Mouse (Mus musculus) T-helper 1 cell (primary cell): ENCODE results near the gene Ankib1.
"Not testable (repeated sequence)": the region's sequence is repeated elsewhere in the genome, so short reads cannot be mapped to it uniquely, and the experiment has no call there.

Experiments used
- in situ Hi-C: fragments of 300-600 bp; cut with MboI, MseI; formaldehyde crosslinking; loops from one replicate; pipeline ENCODE4 v1.15.1; 2025; ENCODE audit warnings: high pct_unique_total_duplicates

Ankib1 gene

DNA sequence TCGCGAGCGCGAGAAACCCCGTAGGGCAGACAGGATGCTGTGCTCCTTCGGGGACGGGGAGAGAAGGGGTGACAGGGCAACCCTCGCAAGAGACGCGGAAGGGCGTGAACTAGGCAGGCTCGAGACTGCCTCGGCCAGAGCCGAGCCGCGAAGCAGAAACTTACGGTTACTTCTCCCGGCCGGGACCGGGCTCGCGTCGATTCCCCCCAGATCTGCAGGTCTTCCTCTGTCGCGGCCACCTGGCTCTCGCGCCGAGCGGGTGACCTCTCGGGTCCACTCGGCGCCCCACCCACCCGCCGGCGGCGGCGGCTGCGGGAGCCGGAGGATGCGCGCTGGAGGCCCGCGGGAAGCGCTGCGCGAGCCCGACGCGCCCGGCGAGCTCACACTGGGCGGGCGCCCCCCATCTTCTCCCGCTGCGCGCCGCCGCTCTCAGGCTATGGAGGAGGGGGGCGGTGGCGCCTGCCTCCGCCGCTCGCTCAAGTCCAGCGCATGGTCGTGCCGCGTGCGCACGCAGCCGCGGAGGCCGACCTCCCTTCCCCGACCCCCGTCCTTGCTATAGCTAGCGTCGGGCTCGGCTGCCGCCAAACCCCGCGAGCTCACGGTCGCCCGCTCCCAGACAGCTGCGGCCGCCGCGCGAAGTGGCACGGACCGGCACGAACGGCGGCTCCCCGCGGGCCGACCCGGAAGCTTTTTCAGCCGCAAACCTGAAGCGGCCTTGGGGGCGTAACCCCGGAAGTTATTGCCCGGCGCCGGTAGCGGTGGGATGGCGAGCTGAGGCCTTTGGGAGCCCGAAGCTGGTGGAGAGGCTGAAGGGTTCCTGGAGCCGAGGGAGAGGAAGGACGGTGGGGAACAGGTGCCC lies at the start of gene Ankib1, which contains the start of gene Krit1:
Ankib1 (minus strand) TSS at position 493 of the 859 bp plus-strand sequence.
Krit1 (plus strand) TSS at position 752 of the 859 bp plus-strand sequence.
- in situ Hi-C loops = loop anchor here (5.0 kb wide), 1 partner anchor 205 kb away; the partner anchor contains the start of genes Pex1 and Rbm48

GRCm38 (mm10) chr5:3845026-3845425 lies 42.3 kb upstream of the Ankib1 start, which contains the start of gene Lrrd1:
TSS of gene Lrrd1 (plus strand) at chr5:3845173.
- in situ Hi-C loops = no loop called here

DNA sequence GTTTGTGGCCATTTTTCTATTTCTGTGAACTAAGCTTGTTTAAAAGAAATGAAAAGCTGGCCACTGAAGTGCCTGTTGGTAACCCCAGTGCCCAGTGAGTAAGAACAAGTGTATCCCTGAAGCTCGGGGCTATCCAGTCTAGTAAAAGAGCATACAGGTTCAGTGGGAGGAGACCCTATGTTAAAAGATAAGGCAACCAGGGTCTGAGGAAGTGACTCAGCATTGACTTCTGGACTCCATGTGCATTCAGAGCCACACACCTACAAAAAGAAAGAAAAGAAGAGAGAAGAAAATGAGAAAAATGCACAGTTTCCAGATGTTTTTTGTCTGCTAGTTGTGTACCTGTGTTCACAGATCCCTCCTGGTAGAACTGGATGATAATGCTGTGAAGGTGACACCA lies 31.4 kb upstream of the Ankib1 start:
- in situ Hi-C loops = no loop called here

DNA sequence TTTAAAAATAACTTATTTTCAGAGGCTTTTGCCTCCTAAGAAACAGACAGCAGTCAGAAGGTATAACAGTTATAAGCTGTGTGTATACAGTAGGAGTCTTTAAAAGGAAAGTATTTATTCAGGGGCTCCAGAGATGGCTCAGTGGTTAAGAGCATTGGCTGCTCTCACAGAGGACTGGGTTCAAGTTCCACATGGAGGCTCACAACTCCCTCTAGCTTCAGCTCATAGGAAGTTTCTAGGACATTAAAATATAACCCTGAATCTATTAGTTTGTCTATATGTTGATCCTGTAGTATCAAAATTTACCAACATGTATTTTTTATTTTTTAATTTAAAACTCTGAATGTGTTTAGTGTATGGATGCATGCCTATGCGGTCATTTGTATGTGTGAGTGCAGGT lies 5.7 kb upstream of the Ankib1 start:
- in situ Hi-C loops = no loop called here

- in situ Hi-C loops = loop anchor here (5.0 kb wide), 1 partner anchor 206 kb away; the partner anchor contains the start of genes Pex1 and Rbm48
Measured at GRCm38 (mm10) chr5:3803292-3804165, 804 bp upstream of the Ankib1 start.

DNA sequence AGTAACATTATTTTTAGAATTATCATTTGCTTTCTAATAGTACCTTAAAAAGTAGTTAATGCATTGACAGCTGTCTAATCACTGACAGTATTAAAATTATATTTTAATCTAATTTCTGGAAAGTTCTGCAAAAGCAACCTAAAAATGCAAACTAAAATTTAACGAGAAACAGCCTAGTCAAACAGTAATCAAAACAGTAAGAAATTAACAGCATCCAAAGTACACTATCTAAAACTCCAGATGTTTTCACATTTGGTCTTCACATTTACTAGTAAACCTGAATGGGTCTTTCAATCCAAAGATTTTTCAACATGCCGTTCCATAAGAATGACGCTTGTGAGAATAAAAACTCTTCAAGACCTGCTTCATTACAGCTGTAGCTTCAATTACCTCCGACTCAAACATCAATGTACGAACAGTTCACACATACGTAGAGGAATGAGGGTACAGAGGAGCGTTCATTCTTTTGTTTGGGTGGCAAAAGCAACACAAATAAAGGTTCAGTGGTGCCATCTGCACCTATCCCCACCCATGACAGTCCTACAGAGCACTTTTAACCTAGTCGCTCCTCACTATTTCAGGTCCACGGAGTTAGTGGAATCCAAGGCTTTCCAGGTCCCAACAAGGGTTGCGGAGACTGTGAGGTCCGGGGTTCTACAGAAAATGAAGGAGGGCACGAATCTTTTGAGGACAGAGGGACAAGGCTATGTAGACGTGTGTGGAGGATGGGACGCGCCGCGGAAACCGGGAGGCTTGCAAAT lies 873 bp downstream of the Ankib1 start:
- in situ Hi-C loops = loop anchor here (5.0 kb wide), 1 partner anchor 205 kb away; the partner anchor contains the start of genes Pex1 and Rbm48

DNA sequence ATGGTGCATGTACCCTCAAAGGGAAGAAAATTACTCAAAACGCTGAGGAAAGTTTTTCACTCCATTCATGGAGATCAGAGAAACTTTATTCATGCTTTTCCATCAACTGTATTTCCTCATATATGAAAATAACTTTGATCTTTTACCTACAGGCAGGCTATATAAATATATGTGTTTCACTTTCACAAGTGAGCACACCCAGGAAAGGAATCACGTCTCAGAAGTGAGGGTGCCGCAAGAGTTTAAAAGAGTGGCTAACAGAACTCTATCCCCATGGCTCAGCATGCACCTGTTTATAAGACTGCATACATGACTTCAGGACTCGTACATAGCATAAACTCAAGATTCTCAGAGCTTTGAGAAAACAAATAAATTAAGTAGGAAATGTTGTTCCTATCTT lies 1.8 kb downstream of the Ankib1 start:
- in situ Hi-C loops = loop anchor here (5.0 kb wide), 1 partner anchor 204 kb away; the partner anchor contains the start of genes Pex1 and Rbm48

GRCm38 (mm10) chr5:3800041-3800440 lies 2.7 kb downstream of the Ankib1 start:
- in situ Hi-C loops = loop anchor here (5.0 kb wide), 1 partner anchor 203 kb away; the partner anchor contains the start of genes Pex1 and Rbm48

- in situ Hi-C loops = not testable (repeated sequence)
Measured at GRCm38 (mm10) chr5:3798656-3799055, 4.1 kb downstream of the Ankib1 start.

DNA sequence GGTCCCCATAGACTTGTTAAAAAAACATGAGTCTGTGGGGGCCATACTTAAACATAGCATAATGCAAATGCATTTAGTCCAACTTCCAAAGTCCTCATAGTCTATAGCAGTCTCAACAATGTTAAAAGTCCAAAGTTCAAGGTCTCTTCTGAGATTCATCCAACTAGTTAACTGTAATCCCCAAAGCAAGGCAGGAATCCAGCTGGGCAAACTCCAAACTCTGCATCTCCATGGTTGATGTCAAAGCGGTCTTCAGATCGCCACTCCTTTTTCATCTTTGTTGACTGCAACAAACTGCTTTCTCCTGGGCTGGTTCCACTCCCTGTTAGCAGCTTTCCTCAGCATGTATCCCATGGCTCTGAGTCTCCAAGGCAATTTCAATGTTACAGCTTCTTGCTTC lies 5.6 kb downstream of the Ankib1 start:
- in situ Hi-C loops = not testable (repeated sequence)

DNA sequence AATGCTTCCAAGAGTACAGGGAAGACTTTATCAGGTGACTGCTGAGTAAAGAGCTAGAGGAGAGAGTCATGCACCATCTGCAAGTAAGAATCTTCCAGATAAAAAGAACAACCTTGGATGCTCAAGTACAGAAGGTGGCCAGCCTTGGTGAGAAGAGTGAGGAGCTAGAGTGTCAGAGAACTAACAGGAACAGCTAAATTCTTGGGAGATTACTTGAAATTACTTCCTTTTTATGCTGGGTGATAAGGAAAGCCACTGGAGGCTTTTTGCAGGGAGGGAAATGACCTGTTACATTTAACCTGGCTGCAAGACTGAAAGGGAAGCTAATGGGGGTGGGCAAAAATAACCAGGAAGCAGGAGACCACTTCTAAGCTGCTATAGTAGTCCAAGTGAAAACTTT lies 11.7 kb downstream of the Ankib1 start:
- in situ Hi-C loops = no loop called here

GRCm38 (mm10) chr5:3787548-3787947 lies 15.2 kb downstream of the Ankib1 start:
- in situ Hi-C loops = no loop called here

GRCm38 (mm10) chr5:3784751-3785496 lies 17.8 kb downstream of the Ankib1 start:
- in situ Hi-C loops = no loop called here

DNA sequence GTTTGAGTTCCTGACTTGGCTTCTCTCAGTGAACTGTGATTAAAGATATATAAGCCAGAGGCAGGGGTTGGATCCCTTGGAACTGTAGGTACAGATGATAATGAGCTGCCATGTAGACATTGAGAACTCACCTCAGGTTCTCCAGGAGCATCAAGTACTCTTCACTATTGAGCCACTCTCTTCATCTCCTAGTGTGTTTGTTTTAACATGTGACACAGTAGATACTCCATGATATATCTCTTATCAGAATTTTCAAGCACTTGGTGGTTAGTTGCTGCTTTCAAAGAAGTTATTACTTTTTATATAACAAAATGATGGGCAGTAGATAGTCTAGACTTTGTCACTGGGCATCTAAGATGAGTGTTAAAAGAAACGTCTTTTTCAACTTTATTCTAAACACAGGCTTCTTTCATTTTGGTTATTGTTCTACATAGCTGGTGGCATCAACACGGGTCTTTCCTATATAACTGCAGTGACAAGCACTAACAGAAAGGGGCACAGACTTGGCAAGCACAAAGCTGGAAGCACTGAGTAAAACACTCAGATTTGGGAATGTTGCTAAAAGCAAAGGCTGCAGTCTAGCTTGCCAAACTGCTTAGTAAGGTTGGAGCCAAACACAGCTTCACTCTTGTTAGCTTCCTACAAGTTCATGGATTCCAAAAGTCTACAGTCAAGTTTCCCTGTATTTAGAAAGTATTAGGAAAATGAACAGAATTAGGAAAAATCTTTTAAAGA lies 18.6 kb downstream of the Ankib1 start:
- in situ Hi-C loops = no loop called here

DNA sequence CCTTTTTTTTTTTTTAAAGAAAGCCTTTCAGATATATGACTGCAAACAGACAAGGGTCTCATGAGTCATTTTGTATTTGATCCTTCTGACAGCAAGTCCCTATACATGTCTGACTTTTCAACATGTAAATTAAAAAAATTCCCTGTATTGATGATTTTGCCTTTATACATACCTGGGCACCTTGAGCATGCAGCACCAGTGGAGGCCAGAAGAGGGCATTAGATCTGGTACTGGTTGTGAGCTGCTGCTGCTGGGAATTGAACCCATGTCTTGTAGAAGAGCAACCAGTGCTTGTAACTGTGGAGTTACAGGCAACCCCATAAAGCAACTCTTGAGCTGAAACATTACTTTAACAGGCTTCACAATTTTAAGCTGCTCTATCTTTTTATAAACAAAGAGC lies 20.1 kb downstream of the Ankib1 start:
- in situ Hi-C loops = no loop called here

DNA sequence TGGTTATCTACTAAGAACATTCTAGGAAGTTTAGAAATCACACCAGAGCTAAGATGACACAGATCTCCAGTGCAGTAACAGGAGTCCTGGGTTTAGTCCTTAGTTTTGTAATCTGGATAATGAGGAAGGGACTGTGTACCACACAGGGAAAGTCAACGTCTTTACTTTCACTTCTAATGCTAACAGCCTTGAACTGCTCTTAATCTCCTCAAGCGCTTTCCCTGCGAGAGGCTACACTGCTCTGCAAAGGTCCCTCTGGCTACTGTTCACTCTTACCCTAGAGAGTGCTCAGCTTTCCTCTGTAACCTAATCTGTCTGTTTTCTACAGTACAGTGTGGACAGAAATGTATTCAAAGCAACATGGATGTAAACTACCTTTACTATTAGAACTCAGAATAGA lies 30.7 kb downstream of the Ankib1 start:
- in situ Hi-C loops = no loop called here

- in situ Hi-C loops = no loop called here
Measured at GRCm38 (mm10) chr5:3771512-3771911, 31.2 kb downstream of the Ankib1 start.

DNA sequence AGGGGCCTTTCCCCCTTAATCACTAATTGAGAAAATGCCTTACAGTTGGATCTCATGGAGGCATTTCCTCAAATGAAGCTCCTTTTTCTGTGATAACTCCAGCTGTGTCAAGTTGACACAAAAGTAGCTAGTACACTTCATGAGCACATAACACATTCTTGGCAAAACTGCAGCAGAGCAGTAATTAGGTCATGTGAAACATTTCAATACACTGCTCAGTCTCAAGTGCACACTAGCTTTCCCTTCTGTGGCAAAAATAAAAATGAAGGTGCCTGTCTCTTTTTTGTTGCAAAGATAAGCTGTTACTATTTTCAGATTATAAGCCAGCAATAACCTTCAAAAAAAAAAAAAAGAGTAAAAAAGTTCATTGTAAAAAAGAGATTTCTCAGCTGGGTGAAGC lies 52.2 kb downstream of the Ankib1 start:
- in situ Hi-C loops = not testable (repeated sequence)

DNA sequence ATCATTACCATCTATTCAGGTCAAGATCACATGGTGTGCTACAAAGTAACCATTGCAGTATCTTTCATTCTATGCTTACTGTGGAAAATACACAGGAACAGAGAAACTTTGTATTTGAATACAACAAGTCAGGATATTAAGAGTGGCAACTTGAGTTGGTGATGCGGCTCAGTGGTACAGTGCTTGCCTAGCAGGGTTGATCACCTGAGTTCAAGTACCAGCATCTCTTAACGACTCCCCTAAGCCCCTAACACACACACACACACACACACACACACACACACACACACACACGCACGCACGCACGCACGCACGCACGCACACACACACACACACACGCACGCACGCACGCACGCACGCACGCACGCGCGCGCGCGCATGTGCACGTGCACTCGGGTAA lies 69.9 kb downstream of the Ankib1 start:
- in situ Hi-C loops = not testable (repeated sequence)

DNA sequence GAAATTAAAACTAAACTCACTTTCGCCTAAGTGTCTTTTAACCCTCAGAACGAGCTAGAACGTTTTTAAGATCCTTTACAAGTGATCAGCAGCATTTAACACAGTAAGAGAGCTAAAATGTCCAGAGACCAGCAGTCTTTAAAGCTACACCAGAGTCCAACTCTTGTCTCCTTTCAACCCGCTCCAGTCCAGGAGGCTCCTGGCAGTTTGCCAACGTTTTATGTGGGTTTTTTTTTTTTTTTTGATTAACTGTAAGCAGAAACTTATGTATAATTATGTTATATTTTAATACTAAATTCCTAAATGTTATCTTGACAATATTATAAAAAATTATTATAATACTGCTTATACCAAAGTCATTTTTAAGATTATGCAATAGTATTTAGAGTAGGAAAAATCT lies 73.9 kb downstream of the Ankib1 start:
- in situ Hi-C loops = no loop called here
